Mouse (Mus musculus) testis, adult 2 months (tissue): Measurements from ENCODE around the gene Hras.

Experiments
- CTCF ChIP-seq: fragments of 200-500 bp; IDR thresholded peaks from 2 replicates; pipeline ENCODE4 v1.5.1; 2012; ENCODE audit warnings: low read depth, mild to moderate bottlenecking, inconsistent platforms, low read length, moderate library complexity; ENCODE audit not compliant: control insufficient read depth, insufficient read depth, insufficient replicate concordance
- POLR2A ChIP-seq: fragments of 200-500 bp; IDR thresholded peaks from 2 replicates; pipeline ENCODE4 v1.6.1; 2012; ENCODE audit warnings: low read depth, mild to moderate bottlenecking, inconsistent platforms, low read length, moderate library complexity; ENCODE audit not compliant: control insufficient read depth

DNA sequence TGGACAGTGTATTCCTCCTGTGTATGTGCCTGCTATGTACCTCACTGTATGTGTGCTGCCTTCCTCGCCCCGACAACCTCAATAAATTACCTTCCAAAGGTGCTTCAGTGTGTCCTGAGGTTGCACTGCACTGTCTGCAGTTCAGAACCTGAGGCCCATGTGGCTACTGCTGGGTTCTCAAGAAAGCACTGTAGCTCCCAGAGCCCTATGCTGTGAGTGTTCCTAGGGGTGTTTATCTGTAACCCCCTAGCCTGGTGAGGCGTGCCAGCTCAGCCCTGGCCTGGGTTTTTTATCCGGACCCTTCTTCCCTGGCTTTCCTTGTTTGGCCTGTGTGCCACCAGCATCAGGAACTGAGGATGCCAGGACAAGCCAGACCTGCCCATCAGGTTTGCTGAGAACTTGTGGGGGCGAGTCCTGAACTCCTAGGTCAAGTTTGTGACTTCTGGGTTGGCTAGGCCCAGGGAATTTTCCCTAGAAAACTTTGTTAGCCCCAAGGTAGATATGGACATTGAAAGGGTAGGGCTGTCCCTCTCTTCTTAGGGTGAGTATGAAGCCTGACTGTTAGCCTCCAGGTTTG lies 24.8 kb upstream of the Hras start:
- TF ChIP-seq POLR2A (no peak), CTCF (no peak)
